Mouse (Mus musculus) MEL-GATA-1-ER (cell line): ENCODE results near the gene Gm10439.
"Not testable (repeated sequence)": the region's sequence is repeated elsewhere in the genome, so short reads cannot be mapped to it uniquely, and the experiment has no call there.

Source experiments
- DNase-seq: peaks from one replicate; pipeline ENCODE4 v3.0.0-alpha.2; 2012; ENCODE audit warnings: low read depth; ENCODE audit errors: extremely low read depth

Gm10439 gene

GRCm38 (mm10) chrX:149594270-149594669, at the start of gene Gm10439:
Gm10439 (plus strand) TSS chrX:149594570.
- not testable (repeated sequence) for DNase-seq
